Mouse (Mus musculus) embryonic fibroblast, embryonic 13.5 days (primary cell): Measurements from ENCODE around the gene Tfb2m. TPM values are rescaled to one million over a fixed set of nuclear protein-coding genes. Genes with fewer than 3 reads are reported as not detected.

ENCODE experiments used
- H3K27ac ChIP-seq: 2 replicates; pipeline ENCODE4 v1.5.1; 2012; ENCODE audit warnings: low read length, control low read depth, inconsistent platforms; ENCODE audit not compliant: insufficient read depth
- H3K4me1 ChIP-seq: 2 replicates; pipeline ENCODE4 v1.6.1; 2011; ENCODE audit warnings: low read length; ENCODE audit not compliant: control insufficient read depth, insufficient read depth
- H3K4me3 ChIP-seq: 2 replicates; pipeline ENCODE4 v1.5.1; 2011; ENCODE audit warnings: mild to moderate bottlenecking, control low read depth, low read length; ENCODE audit not compliant: insufficient read depth
- CTCF ChIP-seq: IDR thresholded peaks from 2 replicates; pipeline ENCODE4 v1.5.1; 2011; ENCODE audit warnings: mild to moderate bottlenecking, control low read depth, low read length, moderate library complexity, borderline replicate concordance; ENCODE audit not compliant: insufficient read depth
- POLR2A ChIP-seq: IDR thresholded peaks from 2 replicates; pipeline ENCODE4 v1.6.1; 2011; ENCODE audit warnings: low read depth, mild to moderate bottlenecking, control low read depth, low read length, moderate library complexity
- polyA plus RNA-seq: library from polyadenylated mRNA; stranded (reverse); fragments of >200 nt; gene quantifications from 2 replicates; pipeline ENCODE4 v1.2.4, GENCODE M21; 2011; ENCODE audit warnings: low read depth; ENCODE audit not compliant: missing spikeins, insufficient read length

Gene Tfb2m
- polyA plus RNA-seq, 1 experiment: 35.1 TPM

DNA sequence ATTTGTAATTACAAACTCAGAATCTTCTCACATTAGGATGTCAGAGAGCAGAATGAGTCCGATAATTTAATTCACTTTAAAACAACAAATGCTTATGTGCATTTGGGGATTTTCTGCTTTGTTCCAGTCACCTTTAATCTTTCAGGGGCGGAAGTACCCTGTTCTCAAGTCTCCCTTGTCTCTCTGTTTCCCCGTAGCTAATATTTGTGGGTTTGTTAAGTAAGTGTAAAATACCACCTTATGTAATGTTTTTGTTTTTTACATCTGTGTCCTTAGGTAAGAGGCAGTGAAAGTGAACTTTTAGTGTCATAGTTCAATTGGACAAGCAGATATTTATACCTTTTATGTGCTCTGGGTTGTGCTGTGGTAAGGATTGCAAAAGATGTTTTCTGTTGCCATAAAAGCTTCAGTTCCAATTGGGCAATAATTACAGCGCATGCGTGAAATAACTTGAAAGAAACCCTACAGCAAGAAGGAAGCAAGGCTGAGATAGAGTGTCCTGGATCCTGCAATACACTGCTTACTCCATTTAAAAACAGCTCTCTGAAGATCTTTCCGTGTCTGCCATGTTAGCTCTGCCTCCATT lies 14.9 kb upstream of the Tfb2m start:
- no peak overlapping the region for H3K27ac ChIP-seq
- H3K4me1 ChIP-seq: peaks cover 3% of the 10 kb centered on the region
- no peak for TF ChIP-seq CTCF
- TF ChIP-seq POLR2A: no peak
- H3K4me3 ChIP-seq: no peak overlapping the region

DNA sequence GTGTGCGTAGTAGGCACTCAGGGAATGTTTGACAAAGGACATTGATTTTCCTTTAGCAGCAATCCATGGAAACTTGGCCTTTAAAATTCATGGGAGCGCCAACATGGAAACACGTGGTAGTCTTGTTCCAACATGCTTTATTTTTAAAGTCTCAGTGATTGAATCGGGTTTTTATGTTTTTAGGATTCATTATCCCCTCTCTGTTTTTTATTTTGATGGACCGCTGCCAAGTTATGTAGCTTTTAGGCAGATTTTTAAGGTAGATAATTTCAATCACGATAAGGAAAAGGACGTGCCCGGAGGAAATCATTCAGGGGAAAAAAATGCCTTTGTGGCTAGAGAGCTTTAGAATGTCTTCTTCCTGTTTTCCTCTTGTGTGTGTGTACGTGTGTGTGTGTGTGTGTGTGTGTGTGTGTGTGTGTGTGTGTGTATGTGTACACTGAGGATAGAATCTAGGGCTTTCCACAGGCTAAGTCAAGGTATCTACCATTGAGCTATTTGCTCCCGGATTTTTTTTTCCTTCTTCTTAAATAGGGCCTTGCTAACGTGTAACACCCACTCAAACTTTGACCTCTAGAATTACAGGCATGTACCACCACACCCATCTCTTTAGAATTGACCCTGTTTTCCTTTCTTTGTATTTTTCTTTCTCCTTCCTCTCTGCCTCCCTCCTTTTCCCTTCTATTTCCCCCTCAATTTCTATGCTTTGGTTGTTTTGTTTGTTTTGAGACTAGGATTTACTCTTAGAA lies 13.6 kb upstream of the Tfb2m start:
- Histone ChIP-seq H3K4me3 (no peak overlapping the region), H3K27ac (no peak overlapping the region), H3K4me1 (peaks cover 3% of the 10 kb centered on the region)
- TF ChIP-seq POLR2A (no peak), CTCF (no peak)

DNA sequence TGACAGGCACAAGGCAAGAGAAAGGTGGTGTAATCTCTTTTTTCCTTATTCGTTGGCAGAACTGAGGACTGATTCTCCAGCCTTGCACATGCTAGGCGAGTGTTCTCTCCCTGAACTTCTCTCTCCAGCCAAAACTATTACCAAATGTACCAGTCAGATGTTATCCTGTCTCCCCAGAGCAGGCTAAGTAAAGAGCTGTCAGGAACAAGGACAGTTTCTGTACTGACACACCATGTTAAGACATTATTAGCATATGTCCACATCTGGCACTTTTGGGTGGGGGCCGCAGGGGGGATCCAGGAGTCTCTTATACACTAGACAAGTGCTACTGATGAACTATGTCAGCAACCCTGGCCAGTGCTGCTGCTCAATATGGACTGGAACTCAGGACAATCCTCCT lies 10.9 kb upstream of the Tfb2m start:
- no peak overlapping the region for H3K27ac ChIP-seq
- H3K4me3 ChIP-seq: no peak overlapping the region
- TF ChIP-seq POLR2A (no peak), CTCF (no peak)
- H3K4me1 ChIP-seq: peaks cover 5% of the 10 kb centered on the region; the same call in 1 of the 2 replicates

DNA sequence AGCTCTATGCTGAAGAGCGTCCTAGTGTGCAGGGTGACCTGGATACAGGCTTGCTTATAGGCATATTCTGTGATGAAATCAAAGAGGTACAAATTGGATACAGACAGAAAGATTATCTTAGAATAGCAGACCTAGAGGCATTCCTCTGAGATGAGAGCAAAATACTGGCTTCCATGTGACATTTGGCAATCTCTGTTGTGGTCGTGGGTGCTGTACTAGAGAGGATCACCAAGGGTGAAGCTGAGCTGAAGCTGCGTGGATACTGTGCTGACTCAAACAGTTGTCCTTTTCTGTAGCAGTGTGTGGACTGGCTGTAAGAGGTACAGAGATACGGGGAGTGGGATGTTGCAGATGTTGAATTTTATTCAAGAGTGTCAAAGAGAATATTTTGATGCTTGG lies 7.9 kb upstream of the Tfb2m start:
- TF ChIP-seq CTCF (no peak), POLR2A (no peak)
- H3K4me3 ChIP-seq: no peak overlapping the region
- H3K27ac ChIP-seq: no peak overlapping the region
- peaks cover 2% of the 10 kb centered on the region; the same call in 1 of the 2 replicates for H3K4me1 ChIP-seq

DNA sequence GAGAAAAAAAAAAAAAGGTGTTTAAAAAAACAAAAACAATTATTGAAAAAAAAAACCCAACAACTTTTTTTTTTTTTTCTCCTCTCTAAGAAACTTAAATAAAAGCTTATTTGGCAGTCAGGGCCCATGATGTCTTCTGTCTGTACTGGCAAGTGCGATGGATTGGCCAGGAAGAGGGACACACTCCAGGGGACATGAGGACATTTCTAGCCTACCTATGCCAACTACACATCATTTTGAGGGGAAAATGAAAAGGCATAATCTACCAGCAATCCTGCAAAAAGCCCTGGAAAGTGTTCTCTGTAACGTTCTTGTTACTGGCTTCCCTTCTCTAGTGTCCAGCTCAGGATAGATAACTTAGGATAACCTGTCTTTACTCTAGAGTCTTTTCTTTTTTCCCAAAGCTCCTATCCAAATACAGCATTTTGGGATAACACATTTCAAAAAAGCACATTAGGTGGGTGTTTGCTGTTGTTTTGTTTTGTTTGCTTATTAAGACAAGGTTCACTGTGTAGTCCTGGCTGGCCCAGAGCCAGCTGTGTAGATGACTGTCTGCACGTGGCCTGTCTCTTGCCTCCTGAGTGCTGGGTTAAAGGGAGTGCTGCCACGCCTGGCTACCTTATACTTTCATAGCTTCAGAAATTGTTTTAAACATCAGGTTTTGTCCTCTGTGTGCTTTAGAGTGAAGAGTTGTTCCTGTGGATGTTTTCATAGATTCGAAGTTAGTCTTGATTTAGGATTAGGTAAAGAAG lies 7.3 kb upstream of the Tfb2m start:
- Histone ChIP-seq H3K4me1 (peaks cover 2% of the 10 kb centered on the region; the same call in 1 of the 2 replicates), H3K27ac (no peak overlapping the region), H3K4me3 (no peak overlapping the region)
- TF ChIP-seq POLR2A (no peak), CTCF (no peak)

DNA sequence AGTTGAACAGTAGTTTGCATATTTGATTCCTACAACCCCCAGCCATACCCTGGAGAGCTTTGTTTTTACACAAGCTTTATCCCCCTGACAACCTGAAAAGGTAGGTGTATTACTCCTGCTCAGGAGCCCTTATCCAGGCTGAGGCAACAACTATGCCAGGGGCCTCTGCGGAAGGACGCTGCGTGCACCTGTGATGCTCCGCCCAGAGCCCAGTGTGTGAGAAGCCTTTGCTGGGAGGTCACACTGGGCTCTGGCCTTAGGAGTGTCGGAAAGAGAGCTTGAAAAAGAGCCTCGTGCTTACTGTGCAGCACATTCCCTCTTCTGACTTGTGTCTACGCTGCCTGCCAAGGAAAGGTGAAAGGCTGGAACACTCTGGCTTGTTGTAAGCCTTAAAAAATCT lies 6.7 kb upstream of the Tfb2m start:
- H3K4me1 ChIP-seq: peaks cover 5% of the 10 kb centered on the region
- H3K4me3 ChIP-seq: no peak overlapping the region
- no peak for TF ChIP-seq POLR2A
- no peak for TF ChIP-seq CTCF
- no peak overlapping the region for H3K27ac ChIP-seq

DNA sequence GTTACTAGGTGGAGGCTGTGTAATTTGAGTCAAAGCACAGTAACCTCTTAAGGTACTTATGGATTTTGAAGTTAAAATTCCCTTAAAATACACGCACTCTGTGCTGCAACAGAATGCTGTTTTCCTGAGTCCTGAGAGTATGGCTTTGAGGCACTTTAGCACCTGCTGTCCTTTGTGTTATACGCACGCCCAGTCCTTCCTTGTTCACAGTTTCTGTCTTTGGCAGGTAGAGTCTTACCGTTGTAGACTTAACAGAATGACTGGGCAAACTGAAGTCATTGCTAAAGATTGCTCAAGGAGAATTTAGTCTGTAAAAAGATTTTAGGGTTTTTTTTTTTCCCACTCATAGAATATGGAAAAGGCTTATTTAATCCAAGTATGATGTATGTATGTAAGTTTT lies 5.9 kb upstream of the Tfb2m start:
- no peak for TF ChIP-seq CTCF
- TF ChIP-seq POLR2A: no peak
- H3K4me1 ChIP-seq: peaks cover 5% of the 10 kb centered on the region
- H3K27ac ChIP-seq: no peak overlapping the region
- no peak overlapping the region for H3K4me3 ChIP-seq

DNA sequence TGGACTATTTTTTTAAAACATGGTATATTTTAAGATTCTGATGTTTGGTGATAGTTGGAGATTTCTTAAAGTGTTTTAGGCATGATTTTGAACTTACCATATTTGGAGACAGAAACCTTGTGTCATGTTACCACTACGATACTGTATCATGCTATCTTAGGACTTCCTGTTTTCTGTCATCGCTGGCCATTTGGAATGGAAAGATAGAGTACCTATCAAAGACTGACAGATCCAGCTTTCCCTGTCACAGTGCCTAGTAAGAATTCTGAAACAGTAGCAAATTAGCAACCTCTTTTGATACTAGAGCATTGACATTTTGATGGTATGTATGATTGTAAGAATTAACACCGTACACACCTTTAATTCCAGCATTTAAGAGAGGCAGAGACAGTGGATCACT lies 5.3 kb upstream of the Tfb2m start:
- no peak for TF ChIP-seq POLR2A
- TF ChIP-seq CTCF: no peak
- Histone ChIP-seq H3K4me3 (no peak overlapping the region), H3K27ac (no peak overlapping the region), H3K4me1 (peaks cover 5% of the 10 kb centered on the region)

DNA sequence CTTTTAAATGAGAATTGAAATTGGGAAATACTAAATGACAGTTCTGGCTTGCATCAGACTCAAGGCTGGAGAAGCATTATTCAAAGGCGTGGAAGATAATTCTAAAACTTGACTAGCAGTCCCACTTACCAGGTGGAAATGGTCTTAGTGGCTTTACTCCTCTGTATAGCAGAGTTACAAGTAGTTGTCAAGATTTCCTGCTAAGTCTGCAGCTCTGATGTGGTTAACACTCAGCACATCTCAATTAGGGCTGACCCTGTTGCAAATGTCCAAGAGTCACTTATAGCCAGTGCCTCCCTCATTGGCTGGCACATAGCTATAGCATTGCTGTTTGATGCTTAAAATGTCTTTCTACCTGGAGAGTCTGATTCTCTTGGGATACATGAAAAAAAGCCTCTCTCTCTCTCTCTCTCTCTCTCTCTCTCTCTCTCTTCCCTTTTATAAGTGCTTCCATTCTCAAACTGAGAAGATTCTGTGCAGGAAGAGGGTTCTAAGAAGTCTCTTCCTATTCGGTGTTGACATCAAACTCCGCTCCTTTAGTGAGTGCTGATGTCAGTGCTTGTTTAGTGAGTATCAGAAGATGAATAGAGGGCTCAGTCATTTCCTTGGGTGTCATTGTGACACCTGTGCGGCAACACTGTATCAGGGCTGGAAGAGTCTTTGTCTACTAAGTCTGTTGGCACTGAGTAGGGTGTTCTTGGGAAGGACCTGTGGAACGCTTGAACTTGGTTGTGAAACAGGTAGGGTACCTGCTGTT lies 3.1 kb upstream of the Tfb2m start:
- peaks cover 5% of the 10 kb centered on the region for H3K4me1 ChIP-seq
- H3K27ac ChIP-seq: no peak overlapping the region
- no peak overlapping the region for H3K4me3 ChIP-seq
- no peak for TF ChIP-seq POLR2A
- TF ChIP-seq CTCF: no peak
